Mouse (Mus musculus) naive thymus-derived CD4-positive, alpha-beta T cell, adult 2 months (primary cell): ENCODE data around the gene Saxo2.

Source experiments
- DNase-seq: peaks from one replicate; pipeline ENCODE4 v3.0.0-alpha.2; 2011; ENCODE audit warnings: low read depth

Gene Saxo2

GRCm38 (mm10) chr7:82648353-82649080, at the start of gene Saxo2, which contains the start of gene Efl1:
TSS of gene Saxo2 (minus strand) at chr7:82648528.
TSS of gene Efl1 (plus strand) at chr7:82648614.
- peak; percentile 98 for DNase-seq

GRCm38 (mm10) chr7:82697668-82698067, 49.3 kb upstream of the Saxo2 start:
- DNase-seq, result peak; percentile 59

GRCm38 (mm10) chr7:82691021-82691738, 42.9 kb upstream of the Saxo2 start:
- peak; percentile 18 for DNase-seq

- no peak for DNase-seq
These were observed 40.4 kb upstream of the Saxo2 start for GRCm38 (mm10) chr7:82688736-82689135.

GRCm38 (mm10) chr7:82679901-82680300, 31.6 kb upstream of the Saxo2 start:
- no peak for DNase-seq

- DNase-seq, result no peak
These were observed 28.5 kb upstream of the Saxo2 start for GRCm38 (mm10) chr7:82676834-82677233.

GRCm38 (mm10) chr7:82676001-82676400, 27.7 kb upstream of the Saxo2 start:
- DNase-seq, result no peak

- no peak for DNase-seq
These were observed 16.3 kb upstream of the Saxo2 start for GRCm38 (mm10) chr7:82664604-82665003.

- DNase-seq, result peak; percentile 65
These were observed 735 bp upstream of the Saxo2 start for GRCm38 (mm10) chr7:82649081-82649445.

GRCm38 (mm10) chr7:82647909-82648308, 419 bp downstream of the Saxo2 start:
- no peak for DNase-seq

- peak; percentile 3 for DNase-seq
These were observed 1.1 kb downstream of the Saxo2 start for GRCm38 (mm10) chr7:82647183-82647582.

GRCm38 (mm10) chr7:82625342-82625741, 23.0 kb downstream of the Saxo2 start:
- peak; percentile 37 for DNase-seq

- peak; percentile 3 for DNase-seq
These were observed 38.7 kb downstream of the Saxo2 start for GRCm38 (mm10) chr7:82609629-82610028.

- DNase-seq, result no peak
These were observed 42.9 kb downstream of the Saxo2 start for GRCm38 (mm10) chr7:82605425-82605824.

GRCm38 (mm10) chr7:82602008-82602407, 46.3 kb downstream of the Saxo2 start:
- no peak for DNase-seq

- DNase-seq, result no peak
These were observed 57.4 kb downstream of the Saxo2 start for GRCm38 (mm10) chr7:82590931-82591330.
